Mouse (Mus musculus) frontal cortex, postnatal 14 days (tissue): ENCODE results near the gene Upp2.

Source experiments
- DNase-seq, 2 experiments: peaks; one replicate each; pipeline ENCODE4 v3.0.0; 2022; ENCODE audit warnings: low spot score in 2 of 2

The Upp2 gene

DNA sequence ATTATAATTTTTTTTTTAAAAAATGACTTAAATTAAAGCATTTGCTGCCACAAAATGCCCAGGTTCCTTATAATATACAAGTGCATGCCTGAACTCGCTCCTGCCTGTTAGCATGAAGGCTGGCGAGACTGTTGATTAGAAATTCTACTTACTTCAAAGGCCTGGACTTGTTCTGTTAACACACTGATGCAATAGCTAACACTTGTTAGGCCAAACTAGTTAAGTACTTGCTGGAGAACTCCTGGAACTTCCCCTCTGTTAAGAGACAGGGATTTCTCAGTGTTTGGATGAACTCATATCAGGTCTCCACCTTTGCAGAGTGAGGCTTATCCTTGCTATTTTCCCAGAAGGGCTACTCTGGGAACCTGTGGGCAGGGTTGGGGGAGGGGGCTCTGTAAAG lies 105.4 kb downstream of the Upp2 start:
- no peak for DNase-seq

DNA sequence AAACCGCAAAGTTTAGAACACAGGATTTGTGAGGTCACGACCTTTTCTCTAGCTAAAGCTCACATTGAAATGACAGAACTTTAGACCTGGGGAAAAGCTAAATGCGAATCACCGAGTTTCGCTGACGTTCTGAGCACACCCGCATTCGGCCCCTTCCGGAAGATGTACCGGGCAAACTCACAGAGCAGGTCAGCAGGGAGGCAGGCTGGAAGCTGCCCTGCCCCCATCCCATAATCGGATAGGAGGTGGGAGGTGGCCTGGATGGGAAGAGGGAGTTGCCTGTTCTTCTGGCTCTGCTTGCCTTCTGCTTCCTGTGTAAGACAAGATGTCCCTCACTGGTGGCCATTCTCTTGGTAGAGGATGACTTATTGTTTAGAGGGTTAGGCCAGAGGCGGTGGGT lies 112.9 kb downstream of the Upp2 start:
- no peak for DNase-seq

DNA sequence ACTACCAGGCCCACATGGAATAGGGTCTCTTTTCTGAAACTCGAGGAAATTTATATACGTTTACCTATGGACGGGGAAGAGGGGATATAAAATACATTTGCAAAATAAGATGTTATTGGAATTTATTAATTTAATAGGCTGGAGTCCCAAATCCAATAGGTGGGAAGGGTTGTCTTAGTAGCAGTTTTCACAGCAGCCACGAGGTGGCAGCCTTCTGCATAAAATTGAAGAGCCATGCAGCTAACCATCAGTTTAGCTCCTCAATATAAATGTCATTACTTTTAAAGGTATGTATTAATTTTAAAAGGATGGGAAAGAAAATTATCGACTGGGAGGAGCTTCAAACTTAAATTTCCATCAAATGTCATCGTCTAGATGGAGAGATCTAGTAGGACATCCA lies 113.7 kb downstream of the Upp2 start:
- peak in 1 of 2 experiments; percentile 64 for DNase-seq

DNA sequence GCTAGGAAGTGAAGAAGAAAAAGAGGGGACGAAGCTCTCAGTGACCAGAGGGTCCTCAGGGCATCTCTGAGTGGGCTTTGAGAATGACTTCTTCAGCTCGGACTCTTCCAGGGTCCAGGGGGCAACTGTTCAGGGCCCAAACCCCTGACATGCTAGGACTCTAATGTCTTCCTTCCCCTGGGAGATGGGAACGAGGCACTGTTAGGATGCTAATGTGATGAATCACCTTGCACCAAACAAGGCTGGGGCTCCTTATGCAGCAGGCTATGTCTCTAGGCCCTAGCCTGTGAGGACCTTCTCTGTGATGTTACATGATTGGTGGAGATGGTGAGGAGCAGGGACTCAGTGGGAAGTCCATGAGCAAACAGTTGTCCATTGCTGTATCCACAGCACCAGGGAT lies 114.3 kb downstream of the Upp2 start:
- DNase-seq: no peak

DNA sequence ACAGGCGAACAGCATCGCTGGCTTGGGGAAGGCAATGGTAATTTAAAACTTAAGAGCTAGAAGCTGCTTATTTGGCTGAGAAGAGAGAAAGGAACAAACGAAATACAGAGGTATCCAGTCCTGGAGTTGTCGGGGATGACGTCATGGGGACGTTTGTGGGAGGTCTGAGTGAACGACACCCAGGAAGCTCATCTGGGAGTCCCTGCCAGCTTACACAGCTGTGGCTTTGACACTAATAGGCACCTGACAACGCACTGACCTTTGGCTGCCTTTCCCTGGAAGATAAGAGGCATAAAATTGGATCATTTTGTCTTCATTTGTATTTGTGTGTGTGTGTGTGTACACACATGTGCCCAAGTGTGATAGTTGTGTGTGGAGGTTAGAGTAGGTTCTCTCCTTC lies 130.4 kb downstream of the Upp2 start:
- DNase-seq: no peak

DNA sequence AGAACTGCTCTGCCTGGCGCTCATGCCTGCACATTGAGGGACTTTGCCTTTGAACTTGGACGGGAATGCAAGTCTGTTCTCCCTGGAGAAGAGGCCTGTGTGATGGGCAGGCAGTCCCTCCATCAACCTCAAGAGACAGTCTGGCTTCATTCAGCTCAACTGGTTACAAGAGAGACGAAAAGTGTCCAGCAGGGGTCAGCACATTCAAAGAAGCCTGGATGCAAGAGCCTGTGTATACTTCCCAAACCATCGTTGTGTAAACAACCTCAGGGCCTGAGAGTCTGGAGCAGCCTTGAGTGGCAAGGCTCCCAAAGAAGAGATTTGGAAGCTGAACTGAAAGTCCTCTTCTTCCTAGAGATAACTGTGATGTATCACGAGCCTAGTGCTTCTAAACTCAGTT lies 132.8 kb downstream of the Upp2 start:
- DNase-seq: peak; percentile 29 to 59

DNA sequence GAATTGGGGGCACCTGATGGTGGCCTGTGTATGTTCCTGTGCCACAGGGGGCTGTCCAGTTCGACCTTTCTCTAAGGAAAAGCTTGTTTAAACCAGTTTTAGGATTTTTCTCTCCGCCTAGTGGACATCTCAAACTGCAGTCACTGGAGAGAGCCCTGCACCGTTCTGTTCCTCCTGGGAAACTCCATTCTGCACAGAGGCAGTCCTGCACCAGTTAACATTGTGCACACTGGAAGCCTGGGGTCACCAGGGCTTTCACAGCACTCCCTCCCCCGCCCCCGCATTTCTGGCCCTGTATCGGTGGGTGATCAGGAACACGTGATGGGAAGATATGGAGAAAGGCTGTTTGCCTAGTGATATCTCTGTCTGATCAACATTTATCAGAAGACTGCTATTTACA lies 133.3 kb downstream of the Upp2 start:
- DNase-seq: no peak

DNA sequence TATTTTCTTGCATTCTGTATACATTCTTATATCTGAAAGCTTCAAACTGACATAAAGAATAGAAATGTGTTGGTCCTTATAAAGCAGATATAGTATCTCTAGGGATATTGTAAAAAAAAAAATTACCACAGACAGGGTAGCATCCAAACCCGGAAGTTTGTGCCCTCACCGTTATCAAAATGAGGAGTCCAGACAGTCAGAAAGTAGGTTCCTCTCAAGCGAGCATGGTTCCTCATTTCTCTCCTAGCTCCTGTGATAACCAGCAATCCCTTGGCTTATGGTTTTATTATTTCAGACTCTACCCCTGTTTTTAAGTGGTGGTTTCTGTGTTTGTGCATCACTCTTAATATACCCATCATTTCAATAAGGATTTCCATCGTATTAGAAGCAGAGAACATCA lies 134.5 kb downstream of the Upp2 start:
- no peak for DNase-seq

DNA sequence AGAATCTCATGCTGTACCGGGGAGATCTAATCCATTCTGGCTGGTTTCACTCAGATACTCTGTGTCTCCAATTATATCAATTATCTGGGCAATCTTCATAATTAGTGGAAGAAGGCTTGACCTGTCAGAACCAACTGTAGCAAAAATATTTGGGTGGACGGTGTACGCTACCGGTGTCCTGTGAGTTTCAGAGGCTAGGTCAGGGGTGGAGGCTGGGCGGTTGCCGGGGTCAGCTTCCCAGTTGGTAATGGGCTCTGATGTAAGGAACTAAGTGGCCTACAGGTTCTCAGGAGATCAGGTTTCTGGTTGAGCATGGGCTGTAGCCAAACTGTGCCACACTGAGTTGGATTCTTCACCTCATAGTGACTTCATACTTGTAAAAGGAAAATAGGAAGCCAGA lies 136.1 kb downstream of the Upp2 start:
- DNase-seq: no peak

DNA sequence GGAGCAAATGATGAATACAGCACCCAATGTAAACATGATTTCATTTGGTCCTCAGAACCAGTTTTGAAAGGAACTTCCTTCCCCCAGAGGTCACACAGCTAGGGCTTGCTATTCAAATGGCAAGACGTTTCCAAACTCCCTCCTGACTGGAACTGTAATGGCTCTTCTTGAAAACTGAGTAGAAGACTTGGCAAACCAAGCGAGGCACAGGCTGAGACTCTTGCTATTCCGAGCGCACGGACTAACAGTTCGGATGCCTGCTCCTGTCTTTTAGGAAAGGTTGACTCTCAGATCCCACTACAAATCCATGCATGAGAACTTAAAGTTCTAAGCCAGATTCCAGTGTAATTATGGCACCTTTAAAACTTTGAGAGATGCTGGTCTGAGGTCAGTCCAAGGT lies 136.5 kb downstream of the Upp2 start:
- DNase-seq: no peak

DNA sequence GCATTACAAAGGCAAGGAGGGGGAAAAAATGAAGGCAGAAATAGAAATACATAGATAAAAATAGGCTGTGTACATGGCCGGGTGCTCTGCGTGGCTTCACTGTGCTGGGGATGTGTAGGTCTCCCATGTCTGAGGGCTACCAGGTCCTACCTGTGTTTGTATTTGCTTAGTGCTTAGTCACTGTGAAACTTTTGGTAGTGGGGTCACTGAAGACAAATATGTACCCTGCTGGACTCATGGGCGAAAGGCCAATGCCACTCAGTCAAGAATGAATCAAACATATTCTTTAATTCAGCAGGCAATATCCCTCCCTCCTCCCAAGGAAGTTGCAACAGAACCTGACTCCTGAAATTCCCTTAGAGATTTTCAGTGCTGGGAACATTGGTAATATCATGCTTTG lies 137.5 kb downstream of the Upp2 start:
- DNase-seq: no peak

DNA sequence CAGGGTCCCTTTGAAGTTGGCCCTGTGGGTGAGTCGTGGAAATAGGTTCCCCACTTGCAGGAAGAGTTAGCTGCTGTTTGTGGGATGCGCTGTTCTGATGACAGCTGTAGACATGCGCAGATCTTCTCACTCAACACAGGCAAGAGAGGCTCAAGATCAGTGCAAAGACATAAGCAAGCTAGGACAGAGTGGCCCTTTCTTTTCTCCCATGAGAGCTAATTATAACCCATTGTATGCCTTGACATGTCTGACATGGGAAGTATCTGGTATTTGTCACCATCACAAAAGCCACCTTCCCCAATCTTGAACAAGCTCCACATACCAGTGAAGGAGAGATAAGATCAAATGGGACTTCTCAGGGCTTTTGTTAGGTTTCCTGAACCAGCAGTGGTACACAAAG lies 140.6 kb downstream of the Upp2 start:
- DNase-seq: no peak

DNA sequence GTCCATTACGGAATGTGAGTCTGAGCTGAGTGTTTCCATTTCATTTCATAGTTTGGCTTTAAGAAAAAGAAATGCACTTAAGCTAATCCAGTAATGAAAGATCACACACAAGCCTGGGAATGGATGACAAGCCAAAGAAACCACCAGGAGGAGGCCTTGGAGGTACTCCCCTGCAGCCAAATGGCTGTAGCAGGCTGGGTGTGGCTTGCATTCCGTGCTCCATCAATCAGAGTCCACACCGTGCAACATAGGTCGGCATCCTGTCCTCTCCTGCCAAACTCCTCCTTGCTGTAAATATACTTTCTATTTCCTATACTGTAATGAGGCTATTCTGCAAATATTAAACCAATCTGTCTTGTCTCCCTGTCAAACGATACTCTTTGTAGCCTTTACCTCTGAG lies 143.1 kb downstream of the Upp2 start:
- DNase-seq: no peak

DNA sequence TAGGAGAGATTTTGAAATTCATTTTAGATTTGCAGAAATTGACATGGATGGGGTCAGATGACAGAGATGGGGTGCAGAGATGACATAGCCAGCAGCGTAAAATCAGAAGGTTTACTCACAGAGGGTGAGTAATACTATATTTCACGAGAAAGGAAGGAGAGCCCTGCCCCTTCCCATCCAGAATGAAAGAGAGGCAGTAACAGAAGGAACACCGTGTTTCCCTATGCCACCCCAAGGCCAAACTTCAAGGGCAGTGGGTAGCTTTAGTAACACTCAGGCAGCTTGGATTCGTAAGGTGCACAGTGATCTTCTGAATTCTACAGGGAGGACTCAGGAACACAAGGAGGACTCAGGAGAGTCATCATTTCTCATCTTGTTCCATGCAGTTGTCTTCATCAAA lies 144.0 kb downstream of the Upp2 start:
- no peak for DNase-seq

DNA sequence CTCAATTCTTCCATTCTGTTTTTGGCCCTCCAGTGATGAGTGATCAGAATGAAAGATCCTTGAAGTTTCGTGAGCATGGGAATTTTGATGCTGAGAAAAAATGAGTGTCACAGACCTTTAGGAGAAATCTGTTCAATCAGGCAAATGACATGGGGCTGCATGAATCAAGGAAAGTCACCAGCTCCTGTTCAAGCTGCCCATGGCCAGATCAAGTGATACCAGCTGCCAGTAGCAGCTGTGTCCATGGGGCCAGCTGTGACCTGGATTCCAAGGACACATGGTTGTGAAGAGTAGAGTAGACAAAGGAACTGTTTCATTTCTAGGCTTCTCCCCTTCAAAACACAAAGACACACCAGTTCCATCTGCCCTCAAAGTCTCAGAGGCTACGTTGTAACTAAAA lies 144.4 kb downstream of the Upp2 start:
- DNase-seq: no peak

DNA sequence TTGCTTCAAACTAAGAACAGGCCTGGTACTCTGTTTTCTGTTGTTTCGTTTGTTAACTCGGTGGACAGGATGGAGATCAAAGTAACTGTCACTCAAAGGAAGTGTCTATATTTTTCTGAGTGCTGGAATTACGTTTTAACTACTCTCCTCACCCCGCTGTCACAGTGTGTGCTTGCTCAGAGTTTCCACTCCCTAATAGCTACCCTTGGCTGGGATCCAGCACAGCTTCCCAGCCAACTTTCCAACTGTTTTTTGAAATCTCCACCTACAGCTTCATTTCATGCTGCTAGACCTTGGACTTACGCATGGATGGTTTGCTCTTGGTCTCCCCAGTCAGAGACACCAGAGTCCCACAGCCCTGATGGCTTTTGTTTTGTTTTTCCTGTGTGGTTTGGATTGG lies 144.8 kb downstream of the Upp2 start:
- DNase-seq: peak in 1 of 2 experiments; percentile 18

DNA sequence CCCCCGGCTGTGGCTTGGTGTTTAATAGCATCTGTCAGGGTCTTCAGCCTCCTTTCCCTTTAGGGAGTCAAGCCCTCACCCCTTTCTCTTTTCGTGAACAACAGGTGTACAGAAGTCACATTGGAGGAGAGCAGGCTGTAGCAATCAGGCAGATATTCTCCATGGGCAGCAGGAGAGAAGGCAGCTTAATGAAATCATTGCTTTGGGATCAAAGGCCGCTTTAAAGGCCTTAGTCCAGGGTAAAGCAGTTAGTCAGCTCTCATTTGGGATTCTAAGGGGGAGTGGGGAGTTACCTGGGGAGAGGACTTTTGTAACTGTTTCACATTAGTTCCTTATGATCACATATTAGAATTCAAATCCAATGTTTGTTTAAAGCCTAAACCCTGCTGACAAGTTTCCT lies 150.8 kb downstream of the Upp2 start:
- DNase-seq: no peak

DNA sequence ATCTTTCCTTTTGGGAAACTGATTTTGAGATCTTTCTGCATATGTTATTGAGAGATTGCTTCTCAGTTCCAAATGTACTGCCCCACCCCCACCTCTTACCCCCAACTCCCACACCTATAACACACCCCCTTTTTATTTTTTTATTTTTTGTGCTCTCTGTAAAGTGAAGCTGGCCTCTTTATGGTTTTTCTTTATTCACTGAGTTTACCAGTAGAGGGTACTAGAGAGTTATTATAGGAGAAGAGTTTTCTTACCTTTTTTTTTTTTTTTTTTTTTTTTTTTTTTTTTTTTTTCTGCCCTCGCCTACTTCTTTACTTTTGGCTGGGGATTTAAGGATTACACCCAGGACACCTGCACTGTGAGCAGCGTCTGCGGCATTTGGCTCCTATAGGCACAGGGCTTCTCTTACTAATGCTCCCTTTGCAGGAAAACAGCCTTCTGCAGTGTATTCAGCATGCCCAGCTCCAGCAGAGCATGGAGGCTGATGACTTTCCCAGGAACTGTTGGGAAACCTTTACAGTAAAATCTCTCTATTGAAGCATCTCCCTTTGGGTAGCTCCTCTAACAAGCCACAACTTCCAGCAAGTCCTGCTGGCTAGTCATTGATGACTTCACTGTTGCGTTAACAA lies 170.2 kb downstream of the Upp2 start:
- DNase-seq: no peak

DNA sequence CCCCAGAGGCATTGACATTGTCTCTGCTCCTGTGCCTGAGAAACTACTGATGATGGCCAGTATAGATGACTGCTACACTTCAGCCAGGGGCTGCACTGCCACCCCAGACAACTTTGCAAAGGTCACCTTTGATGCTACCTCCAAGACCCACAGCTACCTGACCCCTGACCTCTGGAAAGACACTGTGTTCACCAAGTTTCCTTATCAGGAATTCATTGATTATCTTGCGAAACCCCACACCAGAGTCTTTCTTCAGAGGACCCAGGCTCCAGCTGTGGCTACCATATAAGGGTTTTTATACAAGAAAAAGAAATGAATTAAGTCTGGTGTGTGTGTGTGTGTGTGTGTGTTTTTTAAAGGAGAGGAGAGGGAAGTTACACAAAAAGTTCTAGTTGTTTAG lies 174.1 kb downstream of the Upp2 start:
- no peak for DNase-seq

DNA sequence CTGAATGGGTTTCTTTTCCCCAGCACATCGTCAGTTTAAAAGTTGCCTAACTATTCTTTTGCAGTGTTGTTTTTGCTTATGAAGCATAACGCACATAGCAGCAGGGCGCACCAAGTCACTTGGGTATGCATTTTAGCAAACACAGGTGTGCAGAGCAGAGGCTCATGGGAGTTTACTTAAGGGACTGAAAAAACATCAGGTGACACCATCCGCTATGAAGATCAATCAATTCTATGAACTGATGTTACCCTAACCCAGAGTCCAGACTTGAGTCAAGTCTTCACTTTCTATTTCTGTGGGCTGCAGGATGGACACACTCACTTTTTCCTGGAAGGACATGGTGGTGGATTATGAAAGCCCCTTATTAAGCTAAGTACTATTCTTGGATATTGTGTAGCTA lies 174.9 kb downstream of the Upp2 start:
- no peak for DNase-seq

DNA sequence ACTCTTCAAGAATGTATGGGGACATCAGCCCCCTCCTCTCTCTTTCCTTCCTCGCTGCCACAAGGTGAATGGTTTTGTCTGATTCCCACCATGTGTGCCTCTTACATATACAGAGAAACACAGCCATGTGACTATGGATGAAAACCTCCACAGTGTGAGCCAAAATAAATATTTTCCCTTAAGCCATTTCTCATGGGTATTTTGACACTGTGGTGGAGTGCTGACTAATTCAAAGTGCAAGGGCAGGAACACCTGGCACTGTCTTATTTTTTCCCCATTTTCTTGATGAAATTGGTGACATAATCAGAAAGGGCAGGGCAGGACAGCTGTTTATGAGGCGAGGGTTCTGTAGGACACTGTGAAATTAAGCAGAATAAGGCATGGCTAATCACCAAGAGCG lies 176.3 kb downstream of the Upp2 start:
- DNase-seq: no peak

DNA sequence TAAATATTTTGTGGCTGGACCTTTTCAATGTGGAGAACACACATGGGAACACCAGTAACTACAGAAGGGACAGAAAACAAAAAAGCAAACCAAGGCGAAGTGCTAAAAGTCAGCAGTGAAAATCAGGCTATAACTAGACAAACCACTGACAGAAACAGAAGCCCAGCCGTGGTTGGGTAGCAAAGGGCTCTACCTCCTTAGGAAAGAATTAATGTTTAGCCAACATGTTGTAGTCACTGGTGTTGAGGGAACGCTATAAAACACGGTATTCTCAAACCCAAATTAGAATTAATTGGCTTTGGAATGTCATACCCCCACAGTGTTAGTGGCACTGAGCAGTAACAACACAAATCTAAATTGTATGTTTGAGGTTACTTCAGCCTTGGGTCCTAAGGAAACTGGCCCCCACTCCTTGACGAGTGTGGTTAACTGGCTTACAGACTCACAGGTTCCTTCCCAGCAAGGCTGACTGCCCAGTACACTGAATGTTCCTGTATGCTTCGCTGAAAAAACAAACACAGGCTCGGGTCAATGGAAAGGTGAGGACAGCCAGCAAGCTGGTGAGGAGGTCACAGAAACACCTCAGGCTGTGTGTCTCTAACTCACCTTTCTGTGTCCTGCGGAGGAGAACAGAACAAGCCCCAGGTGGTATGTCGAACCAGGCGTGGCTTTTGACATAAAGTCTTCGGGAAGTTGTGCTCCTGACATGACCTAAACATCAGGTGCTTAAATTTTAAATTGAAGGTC lies 180.6 kb downstream of the Upp2 start:
- DNase-seq: no peak

DNA sequence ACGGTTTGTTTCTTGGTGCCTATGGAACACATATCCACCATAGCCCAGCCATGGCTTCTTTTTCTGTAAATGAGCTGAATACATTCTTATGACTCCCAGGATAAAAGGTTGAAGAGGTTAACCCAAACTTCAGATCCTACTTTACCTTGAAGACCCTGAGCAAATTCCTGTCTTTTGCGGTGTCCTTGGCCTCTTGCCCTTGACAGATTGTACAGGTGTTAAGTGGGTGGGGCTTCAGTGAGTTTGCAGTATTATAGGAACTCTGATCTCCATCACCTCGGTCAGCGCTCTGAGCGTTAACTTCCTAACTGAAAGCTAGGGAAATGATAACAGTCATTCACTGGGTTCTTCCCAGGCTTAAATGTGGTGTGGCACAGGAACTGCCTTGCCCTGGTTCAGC lies 181.2 kb downstream of the Upp2 start:
- no peak for DNase-seq

DNA sequence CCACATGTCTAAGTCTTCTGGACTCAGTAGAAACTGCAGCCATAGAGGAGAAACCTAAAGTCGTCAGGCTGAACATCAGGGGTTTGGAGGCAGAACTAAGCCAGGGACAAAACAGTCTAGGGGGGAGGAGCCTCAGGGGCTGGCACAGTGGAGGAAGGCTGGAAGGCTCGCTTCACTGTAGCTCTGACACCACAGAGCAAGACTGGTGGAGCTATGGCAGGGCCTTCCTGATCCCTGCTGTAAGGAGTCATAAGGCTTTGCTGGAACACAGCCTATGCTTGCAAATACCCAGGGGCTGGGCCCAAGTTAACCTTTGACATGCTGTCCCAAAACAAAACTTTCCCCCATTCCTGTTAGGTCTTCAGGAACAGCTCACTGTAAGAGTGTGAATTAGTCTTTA lies 185.8 kb downstream of the Upp2 start:
- no peak for DNase-seq
